Mouse (Mus musculus): ENCODE measurements around the gene Car6. TPM values are rescaled to one million over a fixed set of nuclear protein-coding genes. Genes with fewer than 3 reads are reported as not detected.

Car6 gene
- polyA plus RNA-seq, 1 experiment from 2014 or later: 0.27 TPM

DNA sequence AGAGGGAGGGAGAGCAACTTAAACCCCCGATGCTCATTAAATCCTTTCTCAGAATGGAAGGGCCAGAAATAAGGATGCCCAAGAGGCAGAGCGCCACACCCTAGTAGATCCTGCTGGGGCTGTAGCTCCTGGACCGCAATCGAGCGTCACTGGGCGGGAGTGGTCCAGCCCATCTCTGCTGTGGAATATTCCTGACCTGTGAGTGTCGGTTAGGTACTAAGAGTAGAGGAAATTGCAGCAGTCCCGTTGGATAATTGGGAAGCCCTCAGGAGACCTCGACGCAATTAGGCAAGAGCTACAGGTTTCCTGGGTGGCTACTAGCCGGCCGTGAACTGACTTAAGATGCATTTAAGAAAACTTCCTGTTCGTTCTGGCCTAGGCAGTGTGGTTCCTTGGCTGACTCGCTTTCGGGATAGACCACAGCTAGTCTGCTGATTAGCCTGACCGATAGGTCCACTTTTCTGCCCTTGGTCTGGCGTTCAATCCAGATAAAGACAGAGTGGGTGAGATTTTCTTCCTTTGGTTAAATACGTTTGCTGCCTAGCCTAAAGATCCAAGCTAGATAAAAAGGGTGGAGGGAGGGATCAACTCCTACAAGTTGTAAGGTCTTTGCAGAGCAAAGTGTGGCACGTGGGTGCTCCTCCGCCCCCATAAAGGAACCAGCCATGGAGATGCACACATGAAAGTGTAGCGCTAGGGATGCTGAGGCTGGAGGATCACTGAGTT, 36.7 kb upstream of the Car6 start:
- peaks cover 65% of the 10 kb centered on the region for H3K4me1 ChIP-seq
- peak overlapping the region; percentile 100 for H3K27ac ChIP-seq (replicated peaks)
- DNase-seq (ENCODE audit: low spot score): peak; percentile 61
- peaks cover 40% of the 10 kb centered on the region for H3K36me3 ChIP-seq (replicated peaks)
- H3K9me3 ChIP-seq: no peaks in the 10 kb centered on the region
- H3K4me3 ChIP-seq: peak overlapping the region; percentile 95
- no peaks in the 10 kb centered on the region for H3K27me3 ChIP-seq (replicated peaks; ENCODE audit: low read depth, poor library complexity, severe bottlenecking)
- under 1% methylated on average over 21 of the region's 21 CpGs for WGBS

DNA sequence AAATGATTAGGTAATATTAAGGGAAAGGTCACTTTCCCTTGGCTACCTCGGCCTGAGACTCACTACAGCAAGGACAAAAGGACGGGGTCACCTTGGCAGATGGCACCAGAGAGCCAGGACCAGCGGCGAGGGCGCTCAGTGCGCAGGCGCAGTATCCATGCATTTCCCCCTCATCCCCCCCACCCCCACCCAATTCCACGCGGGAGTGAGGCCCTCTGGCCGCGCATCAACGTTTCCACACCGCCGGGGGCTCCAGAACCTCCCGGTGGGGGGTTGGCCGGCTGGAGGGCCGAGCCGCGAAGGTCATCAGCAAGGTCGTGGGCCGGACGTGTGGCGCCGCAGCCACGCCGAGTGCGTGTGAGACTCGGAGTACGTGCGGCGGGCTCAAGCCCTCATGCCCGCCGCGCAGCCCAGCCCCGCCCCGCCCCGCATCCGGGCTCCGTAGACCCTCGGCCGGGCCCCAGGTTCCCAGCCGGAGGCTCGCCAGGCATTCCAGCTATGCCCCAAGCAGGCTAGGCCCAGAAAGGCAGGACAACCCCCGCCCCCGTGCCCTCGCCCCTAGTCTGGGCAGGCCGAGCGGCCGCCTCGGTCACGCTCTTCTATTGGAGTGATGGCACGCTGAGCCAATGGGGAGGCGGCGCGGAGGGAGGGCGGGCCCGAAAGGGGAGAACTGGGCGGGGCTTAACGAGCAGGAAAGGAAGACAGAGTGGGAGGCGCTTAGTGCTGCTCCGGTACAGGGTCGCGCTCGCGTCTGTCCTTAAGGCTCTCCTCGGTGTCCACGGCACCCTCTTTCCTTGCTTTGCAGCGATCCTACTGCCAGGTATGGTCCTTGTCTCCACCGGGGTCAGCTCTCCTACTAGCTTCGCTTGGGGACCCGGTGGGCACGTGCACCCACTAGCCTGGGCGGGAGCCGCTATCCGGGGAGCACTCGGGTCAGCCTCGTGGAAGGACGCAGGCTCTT, 35.7 kb upstream of the Car6 start, which contains the start of gene Eno1:
Eno1 (plus strand) TSS at position 201 of the 961 bp plus-strand sequence.
- peak; percentile 100 for DNase-seq (ENCODE audit: low spot score)
- Histone ChIP-seq H3K4me1 (peaks cover 64% of the 10 kb centered on the region), H3K36me3 (replicated peaks) (peaks cover 30% of the 10 kb centered on the region), H3K4me3 (peak within 1 kb of the TSS; percentile 95), H3K27me3 (replicated peaks; ENCODE audit: low read depth, poor library complexity, severe bottlenecking) (peaks cover 4% of the 10 kb centered on the region; the same call in 1 of the 2 replicates), H3K27ac (replicated peaks) (peak within 1 kb of the TSS; percentile 100), H3K9me3 (no peaks in the 10 kb centered on the region)
- WGBS: under 1% methylated on average over 78 of the region's 78 CpGs

DNA sequence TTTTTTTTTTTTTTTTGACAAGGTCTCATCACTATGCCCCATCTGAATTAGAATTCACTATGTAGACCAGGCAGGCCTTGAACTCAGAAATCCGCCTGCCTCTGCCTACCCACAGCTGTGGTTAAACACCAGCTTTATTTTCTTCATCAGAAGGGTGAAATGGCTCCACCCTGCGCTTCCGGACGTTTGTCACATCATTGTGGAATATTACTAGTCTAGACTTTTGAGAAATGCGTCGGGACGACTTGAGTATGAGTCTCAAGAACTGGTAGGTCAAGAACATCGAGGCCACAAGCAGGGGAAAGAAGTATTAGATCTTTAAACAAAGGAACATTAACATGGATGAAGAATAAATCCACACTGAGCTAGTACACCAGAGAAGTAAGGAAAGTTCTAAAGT, 34.9 kb upstream of the Car6 start:
- H3K4me1 ChIP-seq: peaks cover 64% of the 10 kb centered on the region
- H3K9me3 ChIP-seq: no peaks in the 10 kb centered on the region
- no peak for DNase-seq (ENCODE audit: low spot score)
- peaks cover 8% of the 10 kb centered on the region; the same call in 1 of the 2 replicates for H3K27me3 ChIP-seq (replicated peaks; ENCODE audit: low read depth, poor library complexity, severe bottlenecking)
- peaks cover 22% of the 10 kb centered on the region for H3K36me3 ChIP-seq (replicated peaks)
- H3K4me3 ChIP-seq: peak overlapping the region; percentile 95
- peak overlapping the region; percentile 100 for H3K27ac ChIP-seq (replicated peaks)
- WGBS: 85% methylated on average over 8 of the region's 8 CpGs

DNA sequence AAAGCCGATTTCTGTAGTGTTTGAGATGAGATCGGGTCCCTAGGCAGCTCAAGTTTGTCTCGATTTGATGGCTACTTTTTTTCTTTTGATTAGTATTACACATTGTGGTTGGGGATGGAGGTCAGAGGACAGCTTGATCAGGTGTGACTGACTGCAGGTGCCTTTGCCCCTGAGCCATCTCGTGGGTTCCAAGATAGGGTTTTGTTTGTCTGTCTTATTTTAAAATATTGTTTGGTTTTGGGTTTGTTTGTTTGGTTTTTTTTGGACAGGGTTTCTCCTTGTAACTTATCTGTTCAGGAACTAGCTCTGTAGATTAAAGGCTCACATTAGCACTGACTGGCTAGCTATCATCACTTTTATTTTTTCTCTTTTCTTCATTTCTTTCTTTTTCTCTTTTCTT, 34.5 kb upstream of the Car6 start:
- Histone ChIP-seq H3K4me1 (peaks cover 64% of the 10 kb centered on the region), H3K4me3 (no peak overlapping the region), H3K9me3 (no peaks in the 10 kb centered on the region), H3K27ac (replicated peaks) (peak overlapping the region; percentile 100), H3K27me3 (replicated peaks; ENCODE audit: low read depth, poor library complexity, severe bottlenecking) (peaks cover 10% of the 10 kb centered on the region; the same call in 1 of the 2 replicates), H3K36me3 (replicated peaks) (peaks cover 18% of the 10 kb centered on the region)
- 81% methylated on average over 4 of the region's 4 CpGs for WGBS
- DNase-seq (ENCODE audit: low spot score): no peak

DNA sequence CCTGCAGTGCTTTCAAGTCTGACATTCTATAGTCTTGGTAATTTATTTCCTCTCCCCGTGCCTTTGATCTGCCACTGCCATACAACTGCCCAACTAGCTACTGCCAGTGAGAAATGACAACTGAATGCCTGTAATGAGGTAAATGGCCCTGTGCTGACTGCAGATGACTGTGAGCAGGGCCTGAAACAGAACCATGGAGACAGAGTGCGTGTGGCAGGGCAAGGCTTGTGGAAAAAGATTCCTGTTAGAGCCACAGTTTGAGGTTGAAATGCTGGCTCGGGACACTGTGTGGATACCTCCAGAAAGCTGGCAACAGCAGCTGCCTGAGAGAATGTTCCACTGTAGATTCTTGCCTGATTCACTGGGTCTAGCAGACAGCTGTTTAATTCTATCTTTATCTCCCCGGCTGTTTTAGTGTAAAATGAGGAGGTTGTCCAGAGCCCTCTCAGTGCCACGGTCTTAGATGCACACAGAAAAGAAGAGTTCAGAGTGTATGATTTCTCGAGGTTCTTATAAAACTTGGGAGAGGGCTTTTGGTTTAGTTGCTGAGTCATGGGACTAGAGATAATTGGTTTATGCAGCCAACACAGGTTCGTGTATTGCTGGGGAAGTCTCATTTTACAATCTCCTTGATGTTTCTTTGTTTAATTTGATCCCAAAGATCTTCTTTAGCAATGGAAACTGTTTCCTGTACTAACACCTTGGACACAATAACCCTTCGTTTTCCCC, 33.6 kb upstream of the Car6 start:
- peaks cover 64% of the 10 kb centered on the region for H3K4me1 ChIP-seq
- peaks cover 11% of the 10 kb centered on the region; the same call in 1 of the 2 replicates for H3K27me3 ChIP-seq (replicated peaks; ENCODE audit: low read depth, poor library complexity, severe bottlenecking)
- H3K36me3 ChIP-seq (replicated peaks): peaks cover 10% of the 10 kb centered on the region
- WGBS: 56% methylated on average over 8 of the region's 8 CpGs
- DNase-seq (ENCODE audit: low spot score): no peak
- H3K4me3 ChIP-seq: no peak overlapping the region
- no peaks in the 10 kb centered on the region for H3K9me3 ChIP-seq
- peak overlapping the region; percentile 100 for H3K27ac ChIP-seq (replicated peaks)

DNA sequence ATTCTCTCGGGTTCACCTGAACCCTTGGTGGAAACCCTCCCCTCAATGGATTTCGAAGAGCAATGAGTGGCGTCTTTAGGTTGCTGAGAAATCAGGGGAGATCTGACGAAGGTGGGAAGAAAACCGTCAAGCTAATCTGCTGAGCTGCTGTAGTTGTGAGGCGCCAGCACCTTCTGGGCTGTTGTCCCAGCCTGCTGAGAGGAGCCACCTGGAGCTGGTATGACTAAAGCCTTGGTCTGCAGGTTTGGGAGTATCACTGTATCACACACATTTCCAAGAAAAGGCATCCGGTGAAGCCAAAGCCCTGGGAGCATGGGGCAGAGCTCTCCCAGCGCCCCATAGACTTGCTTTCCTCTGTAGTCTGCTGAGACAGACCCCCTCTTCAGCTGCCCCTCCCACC, 30.7 kb upstream of the Car6 start:
- H3K4me3 ChIP-seq: no peak overlapping the region
- H3K4me1 ChIP-seq: peaks cover 69% of the 10 kb centered on the region
- WGBS: 46% methylated on average over 8 of the region's 8 CpGs
- peaks cover 11% of the 10 kb centered on the region; the same call in 1 of the 2 replicates for H3K27me3 ChIP-seq (replicated peaks; ENCODE audit: low read depth, poor library complexity, severe bottlenecking)
- no peaks in the 10 kb centered on the region for H3K36me3 ChIP-seq (replicated peaks)
- no peak for DNase-seq (ENCODE audit: low spot score)
- H3K27ac ChIP-seq (replicated peaks): 0 out of 2 replicates have a peak overlapping the region, but pooled peaks have one; percentile 75
- no peaks in the 10 kb centered on the region for H3K9me3 ChIP-seq

DNA sequence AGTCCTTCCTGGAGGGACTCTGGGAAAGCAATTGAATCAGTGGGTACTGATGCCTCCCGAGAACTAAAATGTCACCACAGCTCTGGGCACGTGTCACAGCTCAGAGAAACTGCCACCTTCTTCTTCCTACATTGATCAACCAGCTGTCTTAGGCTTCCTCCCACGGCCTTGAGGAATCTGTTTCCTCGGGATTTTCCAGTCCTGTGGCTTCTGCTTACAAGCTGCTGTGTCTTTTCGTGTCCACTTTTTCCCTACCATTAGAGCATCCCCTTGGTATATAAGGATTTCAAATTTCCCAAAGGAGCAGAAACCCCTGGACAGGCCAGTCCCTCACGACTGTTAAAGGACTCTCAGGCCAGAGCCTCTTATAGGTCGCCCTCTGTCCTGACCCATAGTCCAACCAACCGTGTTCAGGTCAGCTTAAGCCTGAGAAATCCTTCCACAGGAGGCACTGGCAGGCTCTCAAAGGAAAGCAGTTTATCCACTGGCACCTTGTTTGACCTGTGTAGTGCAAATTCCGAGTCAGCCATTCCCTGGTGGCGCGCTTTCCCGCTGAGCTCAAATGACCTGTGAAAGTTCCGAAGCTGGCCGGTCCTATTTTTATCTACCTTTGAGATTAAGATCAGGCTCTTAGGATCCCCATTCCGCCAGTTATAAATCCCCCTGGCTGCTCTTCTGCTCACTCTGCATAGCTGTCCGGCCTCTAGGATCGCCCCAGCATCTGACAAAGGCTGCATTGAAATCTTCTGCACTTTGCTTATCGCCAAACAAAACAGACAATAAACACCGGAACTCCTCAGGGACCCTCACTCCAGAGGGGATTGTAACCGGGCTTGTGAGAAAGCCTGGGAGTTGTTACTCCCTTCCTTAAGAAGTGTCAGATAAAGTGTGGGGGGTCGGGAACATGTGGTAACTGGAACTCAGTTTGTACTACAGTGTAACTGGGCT, 29.6 kb upstream of the Car6 start:
- WGBS: 5% methylated on average over 21 of the region's 21 CpGs
- peak; percentile 46 for DNase-seq (ENCODE audit: low spot score)

DNA sequence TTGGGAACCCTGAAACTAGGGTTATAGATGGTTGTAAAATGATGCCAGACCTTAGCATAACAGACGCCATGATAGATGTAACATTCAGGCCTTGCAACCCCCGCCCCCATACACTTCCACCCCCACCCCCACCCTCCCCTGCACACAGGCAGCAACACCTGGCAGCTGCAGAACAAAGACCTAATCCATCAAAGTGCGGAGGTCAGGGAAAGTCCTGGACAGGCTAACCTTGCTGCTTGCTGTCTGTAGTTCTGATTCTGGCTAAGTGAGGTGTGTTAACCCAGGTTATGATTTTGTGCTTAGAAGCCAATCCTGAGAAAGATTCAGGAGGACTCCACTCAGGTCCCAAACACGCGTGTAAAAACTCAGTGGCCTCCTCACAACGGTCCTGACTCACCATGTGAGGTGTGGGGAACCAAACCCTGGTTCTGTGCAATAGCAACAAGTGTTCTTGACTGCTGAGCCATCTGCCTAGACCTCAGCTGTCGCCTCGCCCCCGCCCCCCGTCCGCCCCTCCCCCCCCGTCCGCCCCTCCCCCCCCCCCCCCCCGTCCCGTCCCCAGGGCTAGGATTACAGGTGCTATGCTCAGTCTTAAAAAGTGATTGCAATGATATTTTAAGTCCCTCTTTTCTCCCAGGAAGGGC, 28.7 kb upstream of the Car6 start:
- 26% methylated on average over 11 of the region's 15 CpGs for WGBS
- H3K27ac ChIP-seq (replicated peaks): peak overlapping the region; percentile 75
- DNase-seq (ENCODE audit: low spot score): no peak

More for the DNA sequence above, 29.6 kb upstream of the Car6 start:
- no peaks in the 10 kb centered on the region for H3K36me3 ChIP-seq (replicated peaks)
- peaks cover 11% of the 10 kb centered on the region; the same call in 1 of the 2 replicates for H3K27me3 ChIP-seq (replicated peaks; ENCODE audit: low read depth, poor library complexity, severe bottlenecking)
- peak overlapping the region; percentile 75 for H3K27ac ChIP-seq (replicated peaks)
- H3K4me1 ChIP-seq: peaks cover 59% of the 10 kb centered on the region
- H3K4me3 ChIP-seq: peak overlapping the region; percentile 23; the same call in 1 of the 2 replicates
- no peaks in the 10 kb centered on the region for H3K9me3 ChIP-seq

DNA sequence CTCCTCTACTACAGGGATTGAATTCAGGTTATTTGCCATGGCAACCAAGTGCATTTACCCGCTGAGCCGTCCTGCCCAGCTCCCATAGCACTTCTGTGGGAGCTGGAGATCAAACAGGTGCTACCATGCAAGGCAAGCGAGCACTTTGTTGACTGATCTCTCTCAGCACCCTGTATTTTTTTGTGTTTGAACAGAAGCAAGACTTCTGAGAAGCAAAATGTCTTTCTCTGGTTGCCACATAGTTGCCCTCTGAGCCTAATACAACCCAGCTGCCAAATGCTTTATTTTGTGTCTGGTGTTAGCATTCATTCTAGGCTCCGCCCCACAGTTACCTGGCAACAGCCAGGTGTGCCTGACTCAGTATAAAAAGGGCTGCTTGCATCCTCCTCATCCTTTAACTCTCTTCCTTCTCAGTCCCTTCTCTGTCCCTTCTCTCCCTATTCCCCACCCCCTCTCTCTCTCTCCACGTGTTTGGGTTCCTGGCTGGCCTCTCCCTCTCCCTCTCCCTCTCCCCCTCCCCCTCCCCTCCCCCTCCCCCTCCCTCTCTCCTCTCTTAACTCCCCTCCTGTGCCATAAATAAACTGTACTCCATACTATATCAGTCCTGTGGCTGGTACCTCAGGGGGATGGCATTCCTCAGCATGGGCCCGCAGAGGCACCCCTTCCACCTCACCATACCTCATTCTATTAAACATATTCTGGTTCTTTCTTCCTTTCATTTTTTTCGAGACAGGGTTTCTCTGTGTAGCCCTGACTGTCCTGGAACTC, 27.6 kb upstream of the Car6 start:
- peaks cover 11% of the 10 kb centered on the region; the same call in 1 of the 2 replicates for H3K27me3 ChIP-seq (replicated peaks; ENCODE audit: low read depth, poor library complexity, severe bottlenecking)
- H3K4me1 ChIP-seq: peaks cover 47% of the 10 kb centered on the region
- H3K4me3 ChIP-seq: no peak overlapping the region
- no peaks in the 10 kb centered on the region for H3K9me3 ChIP-seq
- no peaks in the 10 kb centered on the region for H3K36me3 ChIP-seq (replicated peaks)
- WGBS: 47% methylated on average over 7 of the region's 7 CpGs
- no peak for DNase-seq (ENCODE audit: low spot score)
- peak overlapping the region; percentile 3; the same call in 1 of the 2 replicates for H3K27ac ChIP-seq (replicated peaks)

More for the DNA sequence above, 28.7 kb upstream of the Car6 start:
- Histone ChIP-seq H3K4me3 (no peak overlapping the region), H3K27me3 (replicated peaks; ENCODE audit: low read depth, poor library complexity, severe bottlenecking) (peaks cover 11% of the 10 kb centered on the region; the same call in 1 of the 2 replicates), H3K9me3 (no peaks in the 10 kb centered on the region), H3K36me3 (replicated peaks) (no peaks in the 10 kb centered on the region), H3K4me1 (peaks cover 54% of the 10 kb centered on the region)

All from embryonic facial prominence, embryonic 10.5 days (tissue).